Mouse (Mus musculus) midbrain, embryonic 12.5 days (tissue): ENCODE data around the gene Hoxd11. TPM values are rescaled to one million over a fixed set of nuclear protein-coding genes. Genes with fewer than 3 reads are reported as not detected.

Experiments used
- ATAC-seq: fragments of 200-750 bp; cut with Nextera tagmentation; 2 replicates; pipeline ENCODE4 v1.8.0; 2017; ENCODE audit warnings: low read depth, moderate TSS enrichment, moderate library complexity; ENCODE audit not compliant: low FRiP score
- H3K27ac ChIP-seq: fragments of 300-500 bp; sonication (generic); replicated peaks from 2 replicates; pipeline ENCODE4 v1.5.1; 2016; ENCODE audit warnings: mild to moderate bottlenecking
- H3K27me3 ChIP-seq: fragments of 300-500 bp; sonication (generic); 2 replicates; pipeline ENCODE4 v1.6.1; 2016; ENCODE audit warnings: mild to moderate bottlenecking
- H3K36me3 ChIP-seq: fragments of 300-500 bp; sonication (generic); 2 replicates; pipeline ENCODE4 v1.6.1; 2016
- H3K4me1 ChIP-seq: fragments of 300-500 bp; sonication (generic); 2 replicates; pipeline ENCODE4 v1.6.1; 2016
- H3K4me2 ChIP-seq: fragments of 300-500 bp; sonication (generic); replicated peaks from 2 replicates; pipeline ENCODE4 v1.6.1; 2016; ENCODE audit warnings: mild to moderate bottlenecking, moderate library complexity
- H3K4me3 ChIP-seq: fragments of 300-500 bp; sonication (generic); 2 replicates; pipeline ENCODE4 v1.5.1; 2016; ENCODE audit warnings: mild to moderate bottlenecking
- H3K9ac ChIP-seq: fragments of 300-500 bp; sonication (generic); replicated peaks from 2 replicates; pipeline ENCODE4 v1.6.1; 2016; ENCODE audit warnings: mild to moderate bottlenecking, moderate library complexity
- H3K9me3 ChIP-seq: fragments of 300-500 bp; sonication (generic); 2 replicates; pipeline ENCODE4 v1.6.1; 2016; ENCODE audit warnings: mild to moderate bottlenecking
- WGBS: fragments of 180-500 bp; shearing (Covaris S2); methylation state at CpG from one replicate; pipeline ENCODE4 v1.1.7; 2016; 5-methylcytosine and 5-hydroxymethylcytosine counted together
- polyA plus RNA-seq: library from polyadenylated mRNA; unstranded; fragments of >200 nt; fragmentation: Nextera tagmentation; extraction: Ambion mirVana; gene quantifications from 2 replicates; pipeline ENCODE4 v1.2.1, GENCODE M21; 2016

Hoxd11 gene
- not detected in 2 replicates for polyA plus RNA-seq

GRCm38 (mm10) chr2:74678891-74679595 is at the start of gene Hoxd11:
Gene Hoxd11 (plus strand): TSS chr2:74679557.
- H3K9ac ChIP-seq = no peak within 1 kb of the TSS
- H3K27me3 ChIP-seq = peaks cover 99% of the 10 kb centered on the region
- no peak within 1 kb of the TSS for H3K4me3 ChIP-seq
- no peaks in the 10 kb centered on the region for H3K36me3 ChIP-seq
- H3K27ac ChIP-seq = no peak within 1 kb of the TSS
- H3K4me2 ChIP-seq = no peak within 1 kb of the TSS
- no peaks in the 10 kb centered on the region for H3K9me3 ChIP-seq
- 2% methylated on average over 15 of the region's 15 CpGs for WGBS
- ATAC-seq = no peak
- H3K4me1 ChIP-seq = peaks cover 10% of the 10 kb centered on the region

GRCm38 (mm10) chr2:74635412-74635811 is 43.9 kb upstream of the Hoxd11 start:
- Histone ChIP-seq H3K27ac (no peak overlapping the region), H3K4me2 (no peak overlapping the region), H3K27me3 (0 out of 2 replicates have a peak, but pooled peaks cover 6% of the 10 kb centered on the region), H3K9me3 (no peaks in the 10 kb centered on the region), H3K4me1 (no peaks in the 10 kb centered on the region), H3K4me3 (no peak overlapping the region), H3K36me3 (no peaks in the 10 kb centered on the region), H3K9ac (no peak overlapping the region)
- WGBS = 73% methylated on average over 4 of the region's 4 CpGs
- no peak for ATAC-seq

GRCm38 (mm10) chr2:74642431-74642830 is 36.9 kb upstream of the Hoxd11 start:
- Histone ChIP-seq H3K27me3 (peaks cover 59% of the 10 kb centered on the region), H3K36me3 (no peaks in the 10 kb centered on the region), H3K4me3 (no peak overlapping the region), H3K27ac (no peak overlapping the region), H3K4me1 (no peaks in the 10 kb centered on the region), H3K9me3 (no peaks in the 10 kb centered on the region), H3K4me2 (no peak overlapping the region), H3K9ac (no peak overlapping the region)
- ATAC-seq = no peak
- 72% methylated on average over 5 of the region's 5 CpGs for WGBS

GRCm38 (mm10) chr2:74645631-74646030 is 33.7 kb upstream of the Hoxd11 start:
- Histone ChIP-seq H3K9me3 (no peaks in the 10 kb centered on the region), H3K36me3 (no peaks in the 10 kb centered on the region), H3K9ac (no peak overlapping the region), H3K4me3 (no peak overlapping the region), H3K27ac (no peak overlapping the region), H3K27me3 (peaks cover 83% of the 10 kb centered on the region), H3K4me2 (no peak overlapping the region), H3K4me1 (no peaks in the 10 kb centered on the region)
- 76% methylated on average over 3 of the region's 3 CpGs for WGBS
- no peak for ATAC-seq

GRCm38 (mm10) chr2:74647082-74647864 is 32.1 kb upstream of the Hoxd11 start:
- 13% methylated on average over 7 of the region's 7 CpGs for WGBS
- H3K4me1 ChIP-seq = no peaks in the 10 kb centered on the region
- H3K4me2 ChIP-seq = no peak overlapping the region
- no peak overlapping the region for H3K27ac ChIP-seq
- no peak overlapping the region for H3K4me3 ChIP-seq
- H3K9ac ChIP-seq = no peak overlapping the region
- no peak for ATAC-seq
- peaks cover 92% of the 10 kb centered on the region for H3K27me3 ChIP-seq
- no peaks in the 10 kb centered on the region for H3K36me3 ChIP-seq
- H3K9me3 ChIP-seq = no peaks in the 10 kb centered on the region

- no peak for ATAC-seq
- H3K9ac ChIP-seq = no peak overlapping the region
- H3K4me2 ChIP-seq = no peak overlapping the region
- 33% methylated on average over 2 of the region's 2 CpGs for WGBS
- H3K27me3 ChIP-seq = peaks cover 85% of the 10 kb centered on the region
- no peak overlapping the region for H3K27ac ChIP-seq
- H3K36me3 ChIP-seq = no peaks in the 10 kb centered on the region
- no peaks in the 10 kb centered on the region for H3K9me3 ChIP-seq
- H3K4me3 ChIP-seq = no peak overlapping the region
- H3K4me1 ChIP-seq = peaks cover 7% of the 10 kb centered on the region
These were observed 26.4 kb upstream of the Hoxd11 start for GRCm38 (mm10) chr2:74652996-74653340.

- peaks cover 7% of the 10 kb centered on the region for H3K4me1 ChIP-seq
- ATAC-seq = no peak
- 12% methylated on average over 17 of the region's 17 CpGs for WGBS
These were observed 25.4 kb upstream of the Hoxd11 start for GRCm38 (mm10) chr2:74653781-74654535.

GRCm38 (mm10) chr2:74654743-74655419 is 24.5 kb upstream of the Hoxd11 start:
- H3K4me2 ChIP-seq = peak overlapping the region; percentile 50; the same call in 1 of the 2 replicates

More at GRCm38 (mm10) chr2:74653781-74654535, 25.4 kb upstream of the Hoxd11 start:
- no peaks in the 10 kb centered on the region for H3K9me3 ChIP-seq
- H3K4me3 ChIP-seq = no peak overlapping the region
- no peaks in the 10 kb centered on the region for H3K36me3 ChIP-seq
- H3K9ac ChIP-seq = no peak overlapping the region
- H3K4me2 ChIP-seq = no peak overlapping the region
- peaks cover 85% of the 10 kb centered on the region for H3K27me3 ChIP-seq
- H3K27ac ChIP-seq = no peak overlapping the region

GRCm38 (mm10) chr2:74655420-74655781 is 24.0 kb upstream of the Hoxd11 start:
- Histone ChIP-seq H3K9me3 (no peaks in the 10 kb centered on the region), H3K4me3 (peak overlapping the region; percentile 38), H3K36me3 (no peaks in the 10 kb centered on the region), H3K4me1 (peaks cover 7% of the 10 kb centered on the region), H3K9ac (peak overlapping the region; percentile 31; the same call in 1 of the 2 replicates), H3K27me3 (peaks cover 84% of the 10 kb centered on the region), H3K4me2 (peak overlapping the region; percentile 50), H3K27ac (no peak overlapping the region)
- WGBS = under 1% methylated on average over 42 of the region's 47 CpGs
- no peak for ATAC-seq

More at GRCm38 (mm10) chr2:74654743-74655419, 24.5 kb upstream of the Hoxd11 start:
- no peak overlapping the region for H3K27ac ChIP-seq
- 0 out of 2 replicates have a peak overlapping the region, but pooled peaks have one; percentile 7 for H3K4me3 ChIP-seq
- no peak for ATAC-seq
- H3K9me3 ChIP-seq = no peaks in the 10 kb centered on the region
- 3% methylated on average over 14 of the region's 20 CpGs for WGBS
- H3K36me3 ChIP-seq = no peaks in the 10 kb centered on the region
- H3K4me1 ChIP-seq = peaks cover 7% of the 10 kb centered on the region
- H3K27me3 ChIP-seq = peaks cover 85% of the 10 kb centered on the region
- H3K9ac ChIP-seq = no peak overlapping the region

- Histone ChIP-seq H3K4me2 (peak overlapping the region; percentile 50), H3K9me3 (no peaks in the 10 kb centered on the region), H3K4me1 (peaks cover 7% of the 10 kb centered on the region), H3K27ac (no peak overlapping the region), H3K27me3 (peaks cover 85% of the 10 kb centered on the region), H3K36me3 (no peaks in the 10 kb centered on the region), H3K9ac (peak overlapping the region; percentile 31; the same call in 1 of the 2 replicates), H3K4me3 (peak overlapping the region; percentile 38)
- under 1% methylated on average over 64 of the region's 69 CpGs for WGBS
- no peak; the same call in 1 of the 2 replicates for ATAC-seq
These were observed 23.3 kb upstream of the Hoxd11 start for GRCm38 (mm10) chr2:74655821-74656631.

- H3K4me1 ChIP-seq = peaks cover 8% of the 10 kb centered on the region
- no peaks in the 10 kb centered on the region for H3K36me3 ChIP-seq
- ATAC-seq = no peak
- no peak overlapping the region for H3K9ac ChIP-seq
- WGBS = 2% methylated on average over 4 of the region's 4 CpGs
- H3K4me3 ChIP-seq = no peak overlapping the region; the same call in 1 of the 2 replicates
- H3K9me3 ChIP-seq = no peaks in the 10 kb centered on the region
- H3K4me2 ChIP-seq = no peak overlapping the region
- H3K27ac ChIP-seq = no peak overlapping the region
- H3K27me3 ChIP-seq = peaks cover 87% of the 10 kb centered on the region
These were observed 22.7 kb upstream of the Hoxd11 start for GRCm38 (mm10) chr2:74656632-74657021.
